ENCODE assay signal across 9 mouse cellular contexts in the genomic region with DNA sequence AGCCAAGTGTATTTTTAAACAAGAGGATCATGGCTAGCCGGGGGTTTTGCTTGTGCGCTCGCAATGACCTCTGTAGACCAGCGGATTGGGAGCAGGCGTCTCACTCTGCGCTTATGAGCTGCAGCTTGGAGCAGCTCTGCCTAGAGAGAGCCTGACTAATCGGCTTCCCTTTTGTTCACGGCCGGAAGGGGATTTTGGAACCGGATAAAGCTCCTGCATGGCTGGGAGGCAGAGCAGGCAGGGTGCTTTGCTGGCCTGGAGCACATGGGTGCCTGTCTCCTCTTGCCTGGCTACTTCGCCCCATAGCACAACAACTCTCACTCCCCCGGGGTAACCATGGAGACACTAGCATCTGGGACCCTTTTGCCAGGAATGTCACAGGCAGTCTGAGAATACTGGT.
A peak's percentile ranks its signal among the peaks of the same experiment; 100 is the strongest.
DNase-seq lines count a peak whose midpoint lies in the region; ATAC-seq and TF ChIP-seq lines count a peak whose summit lies in the region.
"Had no signal": no experiment of that assay in that cellular context is flagged by ENCODE, and none has a peak within 500 bp of the region (broad histone marks: within the 10 kb centered on the region; RNA-seq: fewer than 3 reads in every experiment).

No protein-coding gene starts in this region.

- ATAC-seq in hindbrain, embryonic 16.5 days: peak; percentile 27
- ATAC-seq in liver, embryonic 12.5 days: no peak

- H3K4me2 ChIP-seq in hindbrain, embryonic 16.5 days (ENCODE audit: low read length): no peak overlapping the region
- no peak overlapping the region for H3K4me2 ChIP-seq in liver, embryonic 12.5 days

- no peaks in the 10 kb centered on the region for H3K9me3 ChIP-seq in hindbrain, embryonic 16.5 days (ENCODE audit: control insufficient read depth, low read length)
- no peaks in the 10 kb centered on the region for H3K9me3 ChIP-seq in liver, embryonic 12.5 days (replicated peaks)

- DNase-seq in gastrocnemius, adult 2 months: peak; percentile 51
- no peak for DNase-seq in gastrocnemius, postnatal 4 days (ENCODE audit: low spot score in 2 of 2)
- DNase-seq in right cerebral cortex, postnatal 4 days: peak; percentile 21
- no peak for DNase-seq in right cerebral cortex, postnatal 25 days
- DNase-seq in retina, postnatal 1 day: peak; percentile 84
- DNase-seq in ovary, postnatal 10 days (ENCODE audit: low spot score): no peak

- no peak for TF ChIP-seq CTCF in gastrocnemius, adult 2 months (IDR thresholded peaks at IDR 0.05)

- H3K27ac ChIP-seq in gastrocnemius, adult 2 months: peak overlapping the region; percentile 58
- H3K27ac ChIP-seq in hindbrain, embryonic 16.5 days (ENCODE audit: low read depth, low read length): 0 out of 2 replicates have a peak overlapping the region, but pooled peaks have one; percentile 20
- H3K27ac ChIP-seq in liver, embryonic 12.5 days: no peak overlapping the region

- H3K9ac ChIP-seq in hindbrain, embryonic 16.5 days (ENCODE audit: low read depth, low read length): no peak overlapping the region; the same call in 1 of the 2 replicates
- H3K9ac ChIP-seq in liver, embryonic 12.5 days: no peak overlapping the region

- H3K36me3 ChIP-seq in hindbrain, embryonic 16.5 days (ENCODE audit: control insufficient read depth, insufficient read depth, low read length): no peaks in the 10 kb centered on the region
- H3K36me3 ChIP-seq in liver, embryonic 12.5 days: no peaks in the 10 kb centered on the region

- 30% methylated on average over 12 of the region's 12 CpGs for WGBS in hindbrain, embryonic 16.5 days
- WGBS in liver, embryonic 12.5 days (ENCODE audit: insufficient replicate concordance): 57% methylated on average over 12 of the region's 12 CpGs

- peak overlapping the region; percentile 18 for H3K4me3 ChIP-seq in gastrocnemius, adult 2 months
- no peak overlapping the region for H3K4me3 ChIP-seq in hindbrain, embryonic 16.5 days (ENCODE audit: low read length)
- no peak overlapping the region for H3K4me3 ChIP-seq in liver, embryonic 12.5 days

- H3K27me3 ChIP-seq in hindbrain, embryonic 16.5 days (replicated peaks; ENCODE audit: control insufficient read depth, insufficient read depth, low read length): no peaks in the 10 kb centered on the region
- H3K27me3 ChIP-seq in liver, embryonic 12.5 days (replicated peaks): no peaks in the 10 kb centered on the region
- H3K27me3 ChIP-seq: CH12.LX had no signal

- intact Hi-C loops in gastrocnemius, adult 2 months (cut with DNase I): no loop called here

- peaks cover 32% of the 10 kb centered on the region for H3K4me1 ChIP-seq in hindbrain, embryonic 16.5 days (ENCODE audit: control insufficient read depth, insufficient read depth, low read depth, low read length)
- H3K4me1 ChIP-seq in liver, embryonic 12.5 days: no peaks in the 10 kb centered on the region

Comparison
In these comparisons a context has a peak if more than half of its experiments do, and no peak if none do; other contexts are left out.
1. DNase-seq: peak in gastrocnemius, adult 2 months (single experiment), right cerebral cortex, postnatal 4 days (single experiment) and retina, postnatal 1 day (single experiment); none in gastrocnemius, postnatal 4 days (0 of 2), right cerebral cortex, postnatal 25 days (single experiment) and ovary, postnatal 10 days (single experiment).